Mouse (Mus musculus) megakaryocyte, embryonic 14.5 days (primary cell): ENCODE measurements around the gene Tcaf3.

Experiments used
- FLI1 ChIP-seq: IDR thresholded peaks from 2 replicates; pipeline ENCODE4 v1.6.1; 2012; ENCODE audit warnings: low read length, inconsistent platforms, mixed read lengths
- GATA1 ChIP-seq: IDR thresholded peaks from 3 replicates; pipeline ENCODE4 v1.6.1; 2012; ENCODE audit warnings: mixed read lengths, low read length, inconsistent platforms, borderline replicate concordance

DNA sequence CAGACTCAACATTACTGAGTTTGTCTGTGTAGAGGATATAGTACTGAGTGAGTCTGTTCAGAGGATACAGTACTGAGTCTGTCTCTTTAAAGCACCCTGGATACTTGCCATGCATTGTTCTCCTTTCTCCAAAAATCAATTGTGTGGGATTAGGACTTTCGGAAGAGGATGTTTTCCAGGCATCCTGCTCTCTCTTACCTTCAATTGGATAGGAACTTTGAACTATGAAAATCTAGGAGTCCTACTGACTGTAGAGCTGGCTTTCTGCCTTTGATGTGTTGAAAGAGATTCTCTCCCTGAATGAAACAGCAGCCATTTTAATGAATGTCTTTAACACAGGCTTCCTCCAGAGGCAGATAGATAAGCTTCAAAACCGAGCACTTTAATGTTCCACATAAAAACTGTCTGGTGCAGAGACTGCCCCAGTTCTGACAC is 52.0 kb downstream of the Tcaf3 start:
- TF ChIP-seq GATA1 (no peak), FLI1 (no peak)
